Mouse (Mus musculus) lung, postnatal 25 days (tissue): ENCODE measurements around the gene Lig1.
"Not testable (repeated sequence)": the region's sequence is repeated elsewhere in the genome, so short reads cannot be mapped to it uniquely, and the experiment has no call there.

Experiments
- DNase-seq: peaks from one replicate; pipeline ENCODE4 v3.0.0; 2022; ENCODE audit warnings: low spot score

Lig1 gene

GRCm38 (mm10) chr7:13277081-13277480 is at the start of gene Lig1:
TSS of gene Lig1 (plus strand) at chr7:13277283.
- no peak for DNase-seq

- no peak for DNase-seq
Measured at GRCm38 (mm10) chr7:13260746-13261700, 16.1 kb upstream of the Lig1 start.

GRCm38 (mm10) chr7:13263851-13264250 is 13.2 kb upstream of the Lig1 start:
- DNase-seq: no peak

GRCm38 (mm10) chr7:13264396-13264795 is 12.7 kb upstream of the Lig1 start:
- DNase-seq: no peak

- DNase-seq: peak; percentile 13
Measured at GRCm38 (mm10) chr7:13268749-13269260, 8.3 kb upstream of the Lig1 start.

GRCm38 (mm10) chr7:13269394-13269793 is 7.7 kb upstream of the Lig1 start:
- no peak for DNase-seq

GRCm38 (mm10) chr7:13271704-13272103 is 5.4 kb upstream of the Lig1 start:
- no peak for DNase-seq

GRCm38 (mm10) chr7:13277833-13278232 is 750 bp downstream of the Lig1 start:
- DNase-seq: no peak

GRCm38 (mm10) chr7:13278308-13278891 is 1.3 kb downstream of the Lig1 start, which contains the start of gene Zswim9:
TSS of gene Zswim9 (minus strand) at chr7:13278721.
- peak; percentile 95 for DNase-seq

- not testable (repeated sequence) for DNase-seq
Measured at GRCm38 (mm10) chr7:13278957-13279356, 1.9 kb downstream of the Lig1 start.

- no peak for DNase-seq
Measured at GRCm38 (mm10) chr7:13288621-13289020, 11.5 kb downstream of the Lig1 start.

- no peak for DNase-seq
Measured at GRCm38 (mm10) chr7:13290041-13290675, 13.1 kb downstream of the Lig1 start.

- DNase-seq: no peak
Measured at GRCm38 (mm10) chr7:13291370-13291769, 14.3 kb downstream of the Lig1 start.

GRCm38 (mm10) chr7:13293878-13294855 is 17.1 kb downstream of the Lig1 start:
- no peak for DNase-seq

- no peak for DNase-seq
Measured at GRCm38 (mm10) chr7:13295256-13295655, 18.2 kb downstream of the Lig1 start.

GRCm38 (mm10) chr7:13297636-13298035 is 20.6 kb downstream of the Lig1 start:
- no peak for DNase-seq

- no peak for DNase-seq
Measured at GRCm38 (mm10) chr7:13298821-13299220, 21.7 kb downstream of the Lig1 start.

GRCm38 (mm10) chr7:13301643-13302042 is 24.6 kb downstream of the Lig1 start:
- DNase-seq: no peak

GRCm38 (mm10) chr7:13302780-13303179 is 25.7 kb downstream of the Lig1 start:
- peak; percentile 39 for DNase-seq

- no peak for DNase-seq
Measured at GRCm38 (mm10) chr7:13303372-13303771, 26.3 kb downstream of the Lig1 start.

- DNase-seq: no peak
Measured at GRCm38 (mm10) chr7:13309407-13309806, 32.3 kb downstream of the Lig1 start.
